Mouse (Mus musculus): ENCODE measurements around the gene Rbfox2. TPM values are rescaled to one million over a fixed set of nuclear protein-coding genes. Genes with fewer than 3 reads are reported as not detected.

Gene Rbfox2
- polyA plus RNA-seq, 1 experiment from 2014 or later: 57.8 TPM

DNA sequence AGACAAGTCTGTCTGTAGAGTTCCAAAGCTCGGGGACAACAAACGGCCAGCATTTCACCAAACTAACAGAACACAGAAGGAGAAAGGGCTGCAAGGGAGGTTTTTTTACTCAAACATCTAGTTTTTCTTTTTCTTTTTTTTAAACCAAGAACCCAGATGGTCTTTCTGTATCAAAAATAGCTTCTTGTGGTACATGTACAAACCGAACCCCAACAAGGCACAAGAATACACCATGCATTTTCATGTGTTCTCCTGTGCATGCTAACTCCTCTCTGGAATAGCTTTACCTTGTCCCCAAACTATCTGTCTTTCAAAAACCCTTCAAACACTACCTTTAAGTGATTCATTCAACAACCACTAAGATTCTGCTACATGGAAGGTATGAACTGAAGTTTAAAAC, 38.4 kb downstream of the Rbfox2 start:
- ATAC-seq (ENCODE audit: insufficient number of reproducible peaks, insufficient read depth, low FRiP score, low TSS enrichment, low read depth): no peak
- peak overlapping the region; percentile 28 for H3K4me2 ChIP-seq
- H3K9ac ChIP-seq: peak overlapping the region; percentile 46; the same call in 1 of the 2 replicates
- H3K27ac ChIP-seq: peak overlapping the region; percentile 77
- 64% methylated on average over 3 of the region's 3 CpGs for WGBS
- no peak overlapping the region for H3K4me3 ChIP-seq
- H3K4me1 ChIP-seq: peaks cover 44% of the 10 kb centered on the region
- H3K27me3 ChIP-seq: no peaks in the 10 kb centered on the region
- no peaks in the 10 kb centered on the region for H3K9me3 ChIP-seq
- H3K36me3 ChIP-seq: no peaks in the 10 kb centered on the region

DNA sequence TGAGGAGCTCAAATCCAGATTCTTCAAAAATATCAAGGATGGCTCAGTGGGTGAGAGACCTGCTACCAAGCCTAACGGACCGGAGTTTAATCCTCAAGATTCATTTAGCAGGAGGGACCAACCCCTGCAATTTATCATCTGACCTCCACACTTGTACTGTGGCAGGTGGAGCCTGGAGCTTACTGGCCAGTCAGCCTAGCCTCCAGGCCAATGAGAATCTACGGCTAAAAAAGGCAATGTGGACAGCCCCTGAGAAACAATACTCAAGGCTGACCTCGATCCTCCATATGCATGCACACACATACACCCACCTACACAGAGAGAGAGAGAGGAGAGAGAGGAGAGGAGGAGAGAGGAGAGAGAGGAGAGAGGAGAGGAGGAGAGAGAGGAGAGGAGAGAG, 41.5 kb downstream of the Rbfox2 start:
- Histone ChIP-seq H3K36me3 (no peaks in the 10 kb centered on the region), H3K9ac (no peak overlapping the region), H3K27ac (no peak overlapping the region), H3K4me1 (peaks cover 30% of the 10 kb centered on the region), H3K4me3 (no peak overlapping the region), H3K9me3 (no peaks in the 10 kb centered on the region), H3K4me2 (no peak overlapping the region), H3K27me3 (no peaks in the 10 kb centered on the region)
- no peak for ATAC-seq (ENCODE audit: insufficient number of reproducible peaks, insufficient read depth, low FRiP score, low TSS enrichment, low read depth)
- 42% methylated on average over 4 of the region's 4 CpGs for WGBS

DNA sequence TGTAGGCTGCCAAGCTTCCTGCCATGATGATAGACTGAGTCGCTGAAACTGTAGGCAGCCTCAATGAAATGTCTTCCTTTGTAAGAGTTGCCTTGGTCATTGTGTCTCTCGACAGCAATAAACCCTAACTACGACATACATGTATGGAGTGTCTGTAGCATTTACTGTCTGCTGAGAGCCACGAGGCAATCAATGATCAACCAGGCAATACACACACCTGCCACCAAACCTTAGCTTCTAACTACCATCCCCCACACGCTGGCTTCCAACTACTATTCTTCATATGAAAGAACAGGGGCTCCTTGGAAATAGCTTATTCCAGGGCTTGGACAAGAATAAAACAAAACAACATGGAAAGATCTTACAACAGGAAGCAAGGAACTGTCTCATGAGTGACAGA, 42.5 kb downstream of the Rbfox2 start:
- WGBS: 92% methylated on average over 5 of the region's 5 CpGs
- Histone ChIP-seq H3K4me3 (no peak overlapping the region), H3K9ac (no peak overlapping the region), H3K27ac (no peak overlapping the region), H3K36me3 (no peaks in the 10 kb centered on the region), H3K4me1 (peaks cover 37% of the 10 kb centered on the region), H3K27me3 (no peaks in the 10 kb centered on the region), H3K9me3 (no peaks in the 10 kb centered on the region), H3K4me2 (no peak overlapping the region)
- ATAC-seq (ENCODE audit: insufficient number of reproducible peaks, insufficient read depth, low FRiP score, low TSS enrichment, low read depth): no peak

- Histone ChIP-seq H3K4me2 (no peak overlapping the region), H3K9ac (no peak overlapping the region), H3K4me1 (peaks cover 43% of the 10 kb centered on the region), H3K36me3 (no peaks in the 10 kb centered on the region), H3K27ac (no peak overlapping the region), H3K9me3 (no peaks in the 10 kb centered on the region), H3K27me3 (no peaks in the 10 kb centered on the region), H3K4me3 (no peak overlapping the region)
- WGBS: 91% methylated on average over 2 of the region's 2 CpGs
- no peak for ATAC-seq (ENCODE audit: insufficient number of reproducible peaks, insufficient read depth, low FRiP score, low TSS enrichment, low read depth)
These were observed 44.0 kb downstream of the Rbfox2 start for GRCm38 (mm10) chr15:77262782-77263181.

DNA sequence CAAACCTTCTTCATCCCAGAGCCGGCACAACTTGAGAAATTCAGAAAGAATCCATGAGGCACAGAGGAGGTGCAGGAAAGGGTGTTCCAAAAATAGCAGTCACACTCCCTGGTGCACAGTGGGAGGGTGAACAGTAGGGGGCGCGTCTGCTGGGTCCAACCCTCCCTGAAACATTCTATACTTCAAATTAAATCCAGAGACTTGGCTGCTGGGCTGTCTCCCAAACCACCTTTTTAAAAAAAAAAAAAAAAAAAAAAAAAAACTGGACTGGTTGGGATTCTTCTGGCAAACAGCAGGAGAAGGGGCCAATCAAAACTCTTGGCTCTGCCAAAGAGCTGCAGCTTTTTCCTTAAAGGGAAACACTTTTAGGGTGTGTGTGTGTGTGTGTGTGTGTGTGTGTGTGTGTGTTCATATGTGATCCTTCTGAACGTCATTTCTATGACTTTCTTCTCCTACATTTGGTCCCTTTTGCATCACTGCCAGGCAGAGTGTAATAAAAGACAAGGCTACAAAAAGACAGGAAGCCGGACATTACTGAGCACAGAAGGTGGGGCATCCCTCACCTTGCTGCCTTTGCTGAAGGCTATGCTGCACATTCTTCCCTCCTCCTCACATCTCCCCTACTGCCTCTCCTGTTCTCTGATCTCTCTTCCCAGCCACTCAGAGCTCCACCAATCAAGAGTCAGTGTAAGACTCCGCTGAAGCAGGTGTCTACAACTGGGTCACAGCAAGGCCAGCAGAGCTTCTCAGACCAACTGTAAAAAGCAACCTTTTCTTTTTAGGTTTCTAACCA, 49.2 kb downstream of the Rbfox2 start:
- H3K4me2 ChIP-seq: peak overlapping the region; percentile 50
- H3K27me3 ChIP-seq: no peaks in the 10 kb centered on the region
- H3K4me3 ChIP-seq: peak overlapping the region; percentile 19; the same call in 1 of the 2 replicates
- ATAC-seq (ENCODE audit: insufficient number of reproducible peaks, insufficient read depth, low FRiP score, low TSS enrichment, low read depth): peak; percentile 77
- H3K9me3 ChIP-seq: no peaks in the 10 kb centered on the region
- H3K4me1 ChIP-seq: peaks cover 63% of the 10 kb centered on the region
- H3K36me3 ChIP-seq: no peaks in the 10 kb centered on the region
- 2% methylated on average over 6 of the region's 6 CpGs for WGBS
- peak overlapping the region; percentile 51 for H3K9ac ChIP-seq
- H3K27ac ChIP-seq: peak overlapping the region; percentile 91

GRCm38 (mm10) chr15:77256782-77257181, 50.0 kb downstream of the Rbfox2 start:
- H3K4me2 ChIP-seq: peak overlapping the region; percentile 50
- no peaks in the 10 kb centered on the region for H3K9me3 ChIP-seq
- 0 out of 2 replicates have a peak overlapping the region, but pooled peaks have one; percentile 27 for H3K9ac ChIP-seq
- no peak overlapping the region; the same call in 1 of the 2 replicates for H3K4me3 ChIP-seq
- peaks cover 72% of the 10 kb centered on the region for H3K4me1 ChIP-seq
- 51% methylated on average over 4 of the region's 4 CpGs for WGBS
- H3K36me3 ChIP-seq: no peaks in the 10 kb centered on the region
- H3K27ac ChIP-seq: peak overlapping the region; percentile 91
- H3K27me3 ChIP-seq: no peaks in the 10 kb centered on the region
- ATAC-seq (ENCODE audit: insufficient number of reproducible peaks, insufficient read depth, low FRiP score, low TSS enrichment, low read depth): no peak

DNA sequence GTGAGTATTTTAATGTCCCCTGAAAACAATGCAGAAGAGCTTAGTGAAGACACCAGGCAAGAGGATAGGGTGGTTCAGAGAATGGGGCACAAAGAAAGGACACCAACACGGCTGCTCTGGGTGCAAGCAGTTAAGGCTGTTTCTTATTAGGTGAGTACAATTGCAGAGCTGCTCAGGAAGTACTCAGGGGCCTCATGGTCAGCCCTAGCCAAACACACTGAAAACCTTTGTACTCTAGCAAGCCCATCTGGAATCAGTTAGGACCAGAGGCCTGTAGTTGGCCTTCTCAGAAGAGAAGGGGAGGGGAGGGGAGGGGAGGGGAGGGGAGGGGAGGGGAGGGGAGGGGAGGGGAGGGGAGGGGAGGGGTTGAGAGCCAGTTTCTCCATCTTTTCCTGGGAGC, 52.2 kb downstream of the Rbfox2 start:
- Histone ChIP-seq H3K4me2 (peak overlapping the region; percentile 30), H3K27ac (peak overlapping the region; percentile 96), H3K27me3 (no peaks in the 10 kb centered on the region), H3K4me1 (peaks cover 77% of the 10 kb centered on the region), H3K4me3 (no peak overlapping the region), H3K36me3 (no peaks in the 10 kb centered on the region), H3K9me3 (no peaks in the 10 kb centered on the region), H3K9ac (no peak overlapping the region)
- WGBS: 17% methylated on average over 1 of the region's 1 CpGs
- peak; percentile 78 for ATAC-seq (ENCODE audit: insufficient number of reproducible peaks, insufficient read depth, low FRiP score, low TSS enrichment, low read depth)

- H3K9ac ChIP-seq: no peak overlapping the region; the same call in 1 of the 2 replicates
- H3K27ac ChIP-seq: peak overlapping the region; percentile 96
- ATAC-seq (ENCODE audit: insufficient number of reproducible peaks, insufficient read depth, low FRiP score, low TSS enrichment, low read depth): 0 out of 2 replicates have a peak, but pooled peaks have one; percentile 66
- H3K4me2 ChIP-seq: peak overlapping the region; percentile 30; the same call in 1 of the 2 replicates
- H3K4me3 ChIP-seq: no peak overlapping the region
- H3K9me3 ChIP-seq: no peaks in the 10 kb centered on the region
- no peaks in the 10 kb centered on the region for H3K27me3 ChIP-seq
- WGBS: 12% methylated on average over 2 of the region's 2 CpGs
- H3K4me1 ChIP-seq: peaks cover 77% of the 10 kb centered on the region
- no peaks in the 10 kb centered on the region for H3K36me3 ChIP-seq
These were observed 52.7 kb downstream of the Rbfox2 start for GRCm38 (mm10) chr15:77254128-77254527.

DNA sequence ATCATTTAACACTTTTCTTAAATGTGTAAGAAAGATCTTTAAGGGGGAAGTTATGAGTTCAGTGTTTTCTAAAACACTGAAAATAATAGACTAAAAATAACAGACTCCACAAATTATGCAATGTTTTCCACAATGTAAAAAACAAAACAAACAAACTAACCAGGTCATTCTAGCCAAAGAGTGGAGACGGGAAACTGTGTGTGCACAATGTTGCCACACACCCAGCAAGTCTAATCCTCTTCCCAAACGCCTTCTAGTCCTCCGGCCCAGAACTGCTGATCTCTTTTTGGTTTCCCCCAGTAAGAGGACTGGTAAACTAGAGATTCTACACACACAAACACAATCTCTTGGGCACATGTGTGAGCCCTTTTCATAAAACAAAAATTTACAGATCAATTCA, 55.1 kb downstream of the Rbfox2 start:
- no peak overlapping the region for H3K4me3 ChIP-seq
- WGBS: 69% methylated on average over 3 of the region's 3 CpGs
- H3K9ac ChIP-seq: no peak overlapping the region
- H3K27me3 ChIP-seq: no peaks in the 10 kb centered on the region
- H3K9me3 ChIP-seq: no peaks in the 10 kb centered on the region
- H3K27ac ChIP-seq: peak overlapping the region; percentile 57; the same call in 1 of the 2 replicates
- H3K36me3 ChIP-seq: no peaks in the 10 kb centered on the region
- no peak overlapping the region for H3K4me2 ChIP-seq
- peaks cover 70% of the 10 kb centered on the region for H3K4me1 ChIP-seq
- no peak for ATAC-seq (ENCODE audit: insufficient number of reproducible peaks, insufficient read depth, low FRiP score, low TSS enrichment, low read depth)

GRCm38 (mm10) chr15:77250806-77251205, 56.0 kb downstream of the Rbfox2 start:
- Histone ChIP-seq H3K4me2 (no peak overlapping the region), H3K27me3 (no peaks in the 10 kb centered on the region), H3K9me3 (no peaks in the 10 kb centered on the region), H3K4me1 (peaks cover 72% of the 10 kb centered on the region), H3K27ac (no peak overlapping the region), H3K9ac (no peak overlapping the region), H3K36me3 (no peaks in the 10 kb centered on the region), H3K4me3 (no peak overlapping the region)
- WGBS: 84% methylated on average over 2 of the region's 2 CpGs
- ATAC-seq (ENCODE audit: insufficient number of reproducible peaks, insufficient read depth, low FRiP score, low TSS enrichment, low read depth): no peak

DNA sequence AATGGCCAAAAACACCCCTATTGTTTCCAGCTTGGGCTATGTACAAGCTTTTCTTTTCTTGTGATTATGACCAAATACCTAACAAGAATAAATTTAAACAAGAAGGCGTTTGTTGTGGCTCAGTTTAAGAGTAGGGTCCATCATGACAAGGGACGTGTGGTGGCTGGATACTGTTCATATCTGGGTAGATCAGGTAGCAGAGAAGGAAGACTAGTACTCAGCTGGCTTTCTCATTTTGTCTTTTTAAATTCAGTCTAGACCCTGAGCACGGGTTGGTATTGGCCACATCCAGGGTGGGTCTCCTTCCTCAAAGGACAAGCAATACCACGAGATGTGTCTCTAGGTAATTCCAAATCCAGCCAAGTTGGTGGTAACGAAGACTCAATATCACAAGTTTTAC, 57.4 kb downstream of the Rbfox2 start:
- 84% methylated on average over 5 of the region's 5 CpGs for WGBS
- Histone ChIP-seq H3K4me3 (no peak overlapping the region), H3K36me3 (no peaks in the 10 kb centered on the region), H3K4me2 (no peak overlapping the region), H3K4me1 (peaks cover 72% of the 10 kb centered on the region), H3K27me3 (no peaks in the 10 kb centered on the region), H3K27ac (no peak overlapping the region), H3K9me3 (no peaks in the 10 kb centered on the region), H3K9ac (no peak overlapping the region)
- ATAC-seq (ENCODE audit: insufficient number of reproducible peaks, insufficient read depth, low FRiP score, low TSS enrichment, low read depth): no peak
